Mouse (Mus musculus) fibroblast of lung, adult 2 months (primary cell): ENCODE results near the gene Olfr450.

Source experiments
- DNase-seq: peaks from one replicate; pipeline ENCODE4 v3.0.0-alpha.2; 2011; ENCODE audit warnings: low read depth

Gene Olfr450

GRCm38 (mm10) chr6:42811639-42812038, at the start of gene Olfr450:
Olfr450 (plus strand) TSS chr6:42811939.
- no peak for DNase-seq

GRCm38 (mm10) chr6:42777066-42777465, 34.7 kb upstream of the Olfr450 start:
- no peak for DNase-seq

- DNase-seq = no peak
These were observed 26.9 kb upstream of the Olfr450 start, which contains the start of gene Olfr452 for GRCm38 (mm10) chr6:42784793-42785192. Olfr452 (plus strand) TSS chr6:42785093.

- no peak for DNase-seq
These were observed 21.3 kb upstream of the Olfr450 start for GRCm38 (mm10) chr6:42790247-42790948.

DNA sequence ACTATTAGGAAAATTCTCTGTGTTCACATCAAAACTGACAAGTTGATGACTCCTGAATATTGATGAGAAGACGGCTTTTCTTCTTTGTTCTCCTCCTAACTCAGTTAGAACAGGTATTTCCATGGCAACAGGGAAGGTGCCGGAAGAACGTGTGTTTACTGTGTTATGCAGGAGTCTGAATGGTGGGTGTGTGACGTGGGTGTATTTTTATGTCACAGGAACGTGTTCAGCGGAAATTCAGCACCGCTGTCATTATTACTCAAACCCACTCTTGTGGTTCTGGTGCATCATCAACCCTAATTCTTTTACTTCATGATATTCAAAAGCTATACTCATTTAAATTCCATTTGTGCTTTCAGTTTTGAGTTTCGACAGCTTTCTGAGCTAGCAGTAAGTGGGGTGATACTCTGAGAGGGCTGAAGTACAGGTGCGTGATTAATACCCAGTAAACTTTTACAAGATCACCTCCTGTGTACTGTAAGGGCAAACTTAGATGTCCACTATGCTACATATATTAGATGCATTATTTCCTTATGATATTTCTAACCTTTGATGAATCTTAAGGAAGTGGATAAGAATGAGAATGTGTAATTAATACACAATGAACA, 20.7 kb upstream of the Olfr450 start:
- DNase-seq = no peak

DNA sequence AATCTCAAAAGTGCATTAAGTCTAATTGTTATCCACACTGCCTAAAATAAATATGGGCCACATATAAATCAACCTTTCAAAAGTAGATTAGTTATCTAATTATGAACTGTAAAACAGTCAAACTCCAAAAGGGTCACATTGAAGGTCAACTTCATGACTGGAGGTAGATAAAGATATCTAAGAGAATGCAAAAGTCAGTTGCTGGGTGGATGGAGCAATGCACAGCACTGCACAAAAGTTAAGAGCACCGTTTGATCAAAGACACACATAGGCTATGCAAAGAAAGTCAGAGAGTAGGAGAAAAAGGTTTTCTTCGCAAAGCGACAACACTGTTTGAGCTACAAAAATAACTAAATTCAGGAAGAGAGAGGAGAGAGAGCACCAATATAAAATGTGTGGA, 16.8 kb upstream of the Olfr450 start:
- no peak for DNase-seq

DNA sequence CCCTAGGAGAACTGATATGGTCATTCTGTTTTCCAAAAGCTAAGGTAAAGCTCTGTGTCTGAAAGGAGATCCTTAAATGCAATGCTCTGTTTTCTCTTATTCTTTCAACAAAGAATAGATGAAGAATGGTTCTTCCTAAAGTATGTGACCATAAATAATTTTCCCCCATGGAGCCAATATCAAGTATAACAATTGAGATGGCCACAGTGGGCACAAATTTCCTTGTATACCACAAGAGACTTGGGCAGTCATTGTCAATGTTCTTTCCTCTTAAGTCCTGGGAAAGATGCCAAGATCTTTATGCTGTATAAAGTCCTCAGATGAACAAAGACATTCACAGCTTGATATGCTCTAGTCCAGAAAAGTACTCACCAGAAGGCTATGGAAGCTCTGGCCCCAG, 22.3 kb downstream of the Olfr450 start, which contains the start of gene Olfr449:
Gene Olfr449 (plus strand): TSS at position 301 of the 400 bp plus-strand sequence.
- no peak for DNase-seq

DNA sequence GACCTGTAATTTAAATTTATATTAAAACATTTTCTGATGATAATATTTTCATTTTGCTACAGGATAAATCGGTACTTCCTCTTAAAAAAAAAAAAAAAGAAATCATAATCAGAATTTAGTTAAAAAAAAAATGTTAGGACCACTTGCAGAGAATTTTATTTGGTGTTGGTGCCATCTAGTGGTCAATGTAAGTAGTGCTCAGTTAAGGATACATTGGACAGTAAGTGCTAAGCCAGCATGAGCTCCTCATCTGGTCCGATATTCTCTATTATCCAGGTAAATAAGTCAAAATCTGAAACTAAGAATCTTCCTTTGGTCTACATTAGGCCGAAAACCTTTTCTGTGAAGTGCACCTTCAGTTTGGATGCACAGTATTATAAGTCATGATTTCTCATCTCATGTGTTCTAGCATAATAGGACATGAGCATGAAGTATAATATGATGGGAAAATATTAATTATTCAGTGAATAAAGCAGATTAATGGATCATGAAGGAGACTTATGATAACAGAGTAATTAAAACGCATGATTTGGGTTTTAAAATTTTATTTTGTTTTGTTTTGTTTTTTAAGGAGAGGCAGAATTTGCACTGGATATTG, 48.6 kb downstream of the Olfr450 start:
- peak; percentile 40 for DNase-seq
